Mouse (Mus musculus) forebrain, embryonic 14.5 days (tissue): ENCODE measurements around the gene Tex13c1. TPM values are rescaled to one million over a fixed set of nuclear protein-coding genes. Genes with fewer than 3 reads are reported as not detected.

ENCODE experiments used
- ATAC-seq: fragments of 200-750 bp; cut with Nextera tagmentation; 2 replicates; pipeline ENCODE4 v1.8.0; 2017; ENCODE audit warnings: mild to moderate bottlenecking, moderate library complexity
- DNase-seq: peaks from one replicate; pipeline ENCODE4 v3.0.0-alpha.2; 2015; ENCODE audit warnings: low spot score
- H3K27ac ChIP-seq: fragments of 300-500 bp; sonication (generic); 2 replicates; pipeline ENCODE4 v1.5.1; 2014; ENCODE audit warnings: low read depth, mild to moderate bottlenecking, control low read depth, low read length, moderate library complexity
- H3K27me3 ChIP-seq: fragments of 300-500 bp; sonication (generic); replicated peaks from 2 replicates; pipeline ENCODE4 v1.6.1; 2014; ENCODE audit warnings: low read length, control low read depth, mixed read lengths; ENCODE audit not compliant: control insufficient read depth, insufficient read depth
- H3K36me3 ChIP-seq: fragments of 300-500 bp; sonication (generic); 2 replicates; pipeline ENCODE4 v1.6.1; 2014; ENCODE audit warnings: low read length, control low read depth; ENCODE audit not compliant: control insufficient read depth, insufficient read depth
- H3K4me1 ChIP-seq: fragments of 300-500 bp; sonication (generic); 2 replicates; pipeline ENCODE4 v1.6.1; 2014; ENCODE audit warnings: antibody characterized with exemption, low read length, control low read depth; ENCODE audit not compliant: control insufficient read depth, insufficient read depth
- H3K4me2 ChIP-seq: fragments of 300-500 bp; sonication (generic); 2 replicates; pipeline ENCODE4 v1.6.1; 2014; ENCODE audit warnings: mild to moderate bottlenecking, control low read depth, low read length
- H3K4me3 ChIP-seq: fragments of 300-500 bp; sonication (generic); 2 replicates; pipeline ENCODE4 v1.5.1; 2014; ENCODE audit warnings: low read depth, low read length, control low read depth
- H3K9ac ChIP-seq: fragments of 300-500 bp; sonication (generic); 2 replicates; pipeline ENCODE4 v1.6.1; 2014; ENCODE audit warnings: mild to moderate bottlenecking, low read length, control low read depth, moderate library complexity
- H3K9me3 ChIP-seq: fragments of 300-500 bp; sonication (generic); replicated peaks from 2 replicates; pipeline ENCODE4 v1.6.1; 2016; ENCODE audit warnings: low read length, control low read depth, mixed read lengths; ENCODE audit not compliant: control insufficient read depth
- WGBS: fragments of 180-500 bp; shearing (Covaris S2); extraction: QIAGEN DNeasy Blood & Tissue Kit; methylation state at CpG from one replicate; pipeline ENCODE4 v1.1.7; 2014; 5-methylcytosine and 5-hydroxymethylcytosine counted together
- polyA plus RNA-seq: library from polyadenylated mRNA; unstranded; fragments of >200 nt; fragmentation: Nextera tagmentation; extraction: Ambion mirVana; gene quantifications from 2 replicates; pipeline ENCODE4 v1.2.1, GENCODE M21; 2014

Gene Tex13c1
- polyA plus RNA-seq, result not detected in 2 replicates

DNA sequence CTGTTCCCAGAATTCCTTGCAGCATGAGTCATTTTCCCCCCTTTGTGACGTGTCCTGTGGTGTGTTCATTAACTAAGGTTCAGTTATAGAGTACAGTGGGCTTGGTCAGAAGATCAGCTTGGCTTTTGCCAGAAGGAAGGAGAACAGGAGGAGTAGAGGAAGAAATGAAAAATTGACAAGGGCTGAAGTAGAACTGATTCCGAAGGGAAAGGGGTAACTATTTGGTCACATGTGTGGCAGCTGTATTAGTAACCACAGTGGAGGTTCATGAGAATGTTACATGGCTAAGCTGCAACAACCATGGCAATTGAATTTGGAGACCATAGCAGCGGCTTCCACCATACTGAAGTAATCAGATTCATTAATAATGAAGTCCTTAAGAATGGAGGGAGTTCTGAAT, at the start of gene Tex13c1:
Gene Tex13c1 (plus strand): TSS at position 301 of the 400 bp plus-strand sequence.
- Histone ChIP-seq H3K4me2 (no peak within 1 kb of the TSS), H3K4me3 (no peak within 1 kb of the TSS), H3K9ac (no peak within 1 kb of the TSS), H3K9me3 (no peaks in the 10 kb centered on the region), H3K4me1 (no peaks in the 10 kb centered on the region), H3K27me3 (no peaks in the 10 kb centered on the region), H3K36me3 (no peaks in the 10 kb centered on the region), H3K27ac (no peak within 1 kb of the TSS)
- ATAC-seq (no peak), DNase-seq (no peak)
- WGBS, result 81% methylated on average over 3 of the region's 3 CpGs

Other genes starting within 250 kb of the Tex13c1 start
- 10.0 and 14.7 TPM in 2 replicates for gene Tenm1, start 162.0 kb upstream of the Tex13c1 start, polyA plus RNA-seq